Mouse (Mus musculus) megakaryocyte progenitor cell, adult 5-6 weeks (primary cell): Measurements from ENCODE around the gene Alkbh2. TPM values are rescaled to one million over a fixed set of nuclear protein-coding genes. Genes with fewer than 3 reads are reported as not detected.
A peak's percentile ranks its signal among the peaks of the same experiment; 100 is the strongest.

Experiments used
- ATAC-seq: replicated peaks from 2 replicates; pipeline ENCODE4 v1.8.0; 2016; ENCODE audit warnings: mild to moderate bottlenecking, moderate TSS enrichment, inconsistent platforms; ENCODE audit not compliant: poor library complexity
- total RNA-seq, 2 experiments: library from RNA; stranded (forward) in 1 of 2; stranded (reverse) in 1 of 2; fragments of 157-497, 149-512 nt in 1 of 2; fragments of 200-1000 nt in 1 of 2; gene quantifications; 2 replicates each; pipeline versions ENCODE4 v1.2.3 to v1.2.4; 2015 to 2017

Gene Alkbh2
- total RNA-seq, 2 experiments from 2014 or later = 5.9 to 7.0 TPM

DNA sequence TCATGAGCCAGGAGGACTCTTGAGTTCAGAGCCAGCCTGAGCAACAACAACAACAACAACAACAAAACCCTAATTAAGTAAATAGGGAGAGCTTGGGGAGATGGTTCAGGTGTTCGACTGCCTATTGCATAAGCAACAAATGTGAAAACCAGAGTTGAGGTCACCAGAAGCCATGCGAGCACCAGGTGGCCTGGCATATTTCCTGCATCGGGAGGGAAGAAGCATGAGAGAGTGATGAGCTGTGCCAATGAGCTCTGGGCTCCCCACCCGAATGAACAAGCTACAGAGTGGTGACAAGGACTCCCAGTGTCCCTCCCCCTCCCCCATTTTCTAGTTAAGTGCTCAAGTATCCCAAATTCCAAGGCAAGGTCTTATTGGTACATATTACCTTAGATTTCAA is 26.1 kb downstream of the Alkbh2 start:
- no peak for ATAC-seq

DNA sequence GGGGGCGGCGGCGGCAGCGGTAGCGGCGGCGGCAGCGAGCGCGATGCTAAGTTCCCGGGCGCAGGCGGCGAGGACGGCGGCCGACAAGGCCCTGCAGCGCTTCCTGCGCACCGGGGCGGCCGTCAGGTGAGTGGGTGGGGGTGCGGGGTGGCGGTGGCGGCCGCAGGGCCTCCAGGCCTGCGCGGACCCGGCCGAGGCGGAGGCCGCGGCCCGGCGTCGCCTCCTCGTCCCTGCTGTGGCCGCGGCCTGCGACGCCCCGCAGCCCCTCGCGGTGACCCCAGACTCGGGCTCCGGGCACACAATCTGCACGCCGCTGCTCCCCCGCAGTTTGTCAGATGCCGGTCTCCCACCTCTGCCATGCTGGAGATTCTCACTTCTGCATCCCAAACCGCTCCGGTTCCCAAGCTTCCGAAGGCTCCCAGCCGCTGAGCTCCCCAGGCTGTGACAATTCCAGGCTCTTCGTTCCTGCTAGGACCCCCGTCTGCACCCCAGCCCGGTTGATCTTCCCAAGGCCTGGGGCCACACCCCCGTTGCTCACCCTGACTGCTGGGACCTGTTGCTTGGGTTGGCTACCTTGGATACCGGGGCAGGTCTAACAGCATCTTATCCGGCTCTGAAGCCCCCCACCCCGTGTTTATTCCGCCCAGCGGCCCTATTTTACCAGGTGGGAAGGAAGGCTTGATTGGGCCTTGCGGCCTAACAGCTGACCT is 27.5 kb downstream of the Alkbh2 start:
- no peak; the same call in 1 of the 2 replicates for ATAC-seq

DNA sequence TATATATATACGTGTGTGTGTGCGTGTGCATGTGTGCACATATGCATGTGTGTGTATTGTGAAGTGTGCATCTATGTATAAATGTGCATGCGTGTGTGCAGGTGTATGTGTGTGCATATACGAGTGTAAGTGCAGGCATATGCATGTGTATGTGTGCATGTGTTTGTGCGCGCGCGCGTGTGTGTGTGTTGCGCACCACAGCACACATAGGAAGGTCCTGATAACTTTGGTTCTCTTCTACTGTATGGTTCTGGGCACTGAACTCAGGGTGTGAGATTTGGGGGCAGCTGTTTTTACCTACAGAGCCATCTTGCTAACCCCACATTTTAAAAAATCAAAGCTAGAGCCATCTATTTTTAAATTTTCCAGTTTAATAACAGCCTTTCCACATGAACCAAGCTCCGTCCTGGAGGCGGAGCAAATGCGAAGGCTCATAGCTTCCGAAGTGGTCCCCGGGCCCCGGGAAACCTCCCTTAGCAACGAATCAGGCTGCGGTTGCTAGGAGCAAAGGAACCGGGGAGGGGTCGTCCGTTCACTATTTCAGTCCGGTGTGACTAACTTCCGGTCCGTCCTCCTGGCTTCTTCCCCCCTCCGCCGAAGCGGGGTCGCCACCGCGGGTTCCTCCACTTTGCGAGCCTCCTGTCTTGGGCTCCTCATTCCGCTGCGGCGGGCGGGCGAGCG is 28.2 kb downstream of the Alkbh2 start:
- peak; percentile 99 for ATAC-seq

GRCm38 (mm10) chr5:114091057-114091807 is 36.8 kb downstream of the Alkbh2 start, which contains the start of gene Svop:
Gene Svop, minus strand, starts transcription at chr5:114091570.
- ATAC-seq = peak; percentile 98

DNA sequence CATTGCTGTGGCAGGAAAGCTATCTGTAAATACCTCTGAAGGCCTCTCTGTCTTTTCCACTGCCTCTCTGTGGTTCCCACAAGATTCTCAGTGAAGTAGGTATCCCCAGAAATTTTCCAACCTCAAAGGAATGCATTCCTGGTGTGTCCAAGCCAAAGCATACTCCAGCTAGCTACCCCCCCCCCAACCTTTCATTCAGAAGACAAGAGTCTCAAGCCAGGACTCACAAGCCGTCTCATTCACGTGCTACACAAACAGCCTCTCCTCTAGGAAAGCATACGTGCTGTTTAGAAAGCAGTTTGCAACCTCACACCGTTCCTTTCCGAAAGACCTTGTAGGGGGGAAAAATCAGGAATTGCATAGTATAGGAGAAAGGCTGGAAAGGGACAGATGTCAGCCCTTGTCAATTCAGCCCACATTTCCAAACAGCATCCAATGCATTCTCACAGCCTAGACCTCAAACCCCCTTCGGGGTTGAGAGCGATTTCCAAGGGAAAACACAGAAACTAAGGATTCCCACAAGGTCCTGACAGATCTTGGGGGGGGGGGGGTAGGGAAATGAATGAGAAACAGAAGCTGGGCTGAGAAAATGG is 37.5 kb downstream of the Alkbh2 start:
- ATAC-seq = no peak

GRCm38 (mm10) chr5:114087875-114088480 is 40.0 kb downstream of the Alkbh2 start:
- no peak for ATAC-seq

- no peak for ATAC-seq
These were observed 42.5 kb downstream of the Alkbh2 start for GRCm38 (mm10) chr5:114085501-114085900.

GRCm38 (mm10) chr5:114077009-114077408 is 51.0 kb downstream of the Alkbh2 start:
- ATAC-seq = no peak

Other genes starting within 250 kb of the Alkbh2 start
- gene Coro1c, start 219.5 kb downstream of the Alkbh2 start, total RNA-seq (2015) = 59.7 and 63.9 TPM in 2 replicates
- gene Coro1c, start 219.5 kb downstream of the Alkbh2 start, total RNA-seq (2017) = 81.8 and 83.9 TPM in 2 replicates
- gene Ssh1, start 134.3 kb downstream of the Alkbh2 start, total RNA-seq (2015) = 4.5 and 5.0 TPM in 2 replicates
- 3.3 and 4.2 TPM in 2 replicates for gene Ssh1, start 134.3 kb downstream of the Alkbh2 start, total RNA-seq (2017)
- not detected in 2 replicates for gene Dao, start 124.5 kb downstream of the Alkbh2 start, total RNA-seq (2015)
- not detected in 2 replicates for gene Dao, start 124.5 kb downstream of the Alkbh2 start, total RNA-seq (2017)
- 4.4 and 7.7 TPM in 2 replicates for gene Usp30, start 62.8 kb downstream of the Alkbh2 start, total RNA-seq (2015)
- gene Usp30, start 62.8 kb downstream of the Alkbh2 start, total RNA-seq (2017) = 5.0 and 8.6 TPM in 2 replicates
- not detected in 2 replicates for gene Svop, start 36.6 kb downstream of the Alkbh2 start, total RNA-seq (2015)
- gene Svop, start 36.6 kb downstream of the Alkbh2 start, total RNA-seq (2017) = not detected in 2 replicates
- gene Ung, start 2.2 kb upstream of the Alkbh2 start, total RNA-seq (2015) = 9.9 and 10.8 TPM in 2 replicates
- gene Ung, start 2.2 kb upstream of the Alkbh2 start, total RNA-seq (2017) = 20.6 and 25.2 TPM in 2 replicates
- gene Acacb, start 18.3 kb upstream of the Alkbh2 start, total RNA-seq (2015) = 0.24 and 0.30 TPM in 2 replicates
- gene Acacb, start 18.3 kb upstream of the Alkbh2 start, total RNA-seq (2017) = 0.08 and 0.37 TPM in 2 replicates
- not detected in 2 replicates for gene Foxn4, start 145.6 kb upstream of the Alkbh2 start, total RNA-seq (2015)
- gene Foxn4, start 145.6 kb upstream of the Alkbh2 start, total RNA-seq (2017) = not detected in 2 replicates
- gene Myo1h, start 160.9 kb upstream of the Alkbh2 start, total RNA-seq (2015) = 1.5 and 1.6 TPM in 2 replicates
- gene Myo1h, start 160.9 kb upstream of the Alkbh2 start, total RNA-seq (2017) = 0.58 and 2.0 TPM in 2 replicates